Mouse (Mus musculus) testis, adult 2 months (tissue): ENCODE measurements around the gene Slc4a5.
"Not testable (repeated sequence)": the region's sequence is repeated elsewhere in the genome, so short reads cannot be mapped to it uniquely, and the experiment has no call there.

ENCODE experiments used
- CTCF ChIP-seq: fragments of 200-500 bp; IDR thresholded peaks from 2 replicates; pipeline ENCODE4 v1.5.1; 2012; ENCODE audit warnings: low read depth, mild to moderate bottlenecking, inconsistent platforms, low read length, moderate library complexity; ENCODE audit not compliant: control insufficient read depth, insufficient read depth, insufficient replicate concordance
- POLR2A ChIP-seq: fragments of 200-500 bp; IDR thresholded peaks from 2 replicates; pipeline ENCODE4 v1.6.1; 2012; ENCODE audit warnings: low read depth, mild to moderate bottlenecking, inconsistent platforms, low read length, moderate library complexity; ENCODE audit not compliant: control insufficient read depth

- not testable (repeated sequence) for TF ChIP-seq CTCF, POLR2A
Observed at GRCm38 (mm10) chr6:83345285-83345684, 125.7 kb downstream of the Slc4a5 start.
